Mouse (Mus musculus) stomach, embryonic 15.5 days (tissue): ENCODE results near the gene Sftpd. TPM values are rescaled to one million over a fixed set of nuclear protein-coding genes. Genes with fewer than 3 reads are reported as not detected.

Experiments
- ATAC-seq: fragments of 200-750 bp; cut with Nextera tagmentation; 2 replicates; pipeline ENCODE4 v1.8.0; 2017; ENCODE audit warnings: low read depth, moderate number of reproducible peaks, moderate TSS enrichment; ENCODE audit not compliant: insufficient read depth, low FRiP score
- H3K27ac ChIP-seq: fragments of 300-500 bp; sonication (generic); 2 replicates; pipeline ENCODE4 v1.5.1; 2015; ENCODE audit warnings: mild to moderate bottlenecking, inconsistent platforms
- H3K27me3 ChIP-seq: fragments of 300-500 bp; sonication (generic); replicated peaks from 2 replicates; pipeline ENCODE4 v1.6.1; 2015; ENCODE audit warnings: inconsistent platforms
- H3K36me3 ChIP-seq: fragments of 300-500 bp; sonication (generic); 2 replicates; pipeline ENCODE4 v1.6.1; 2015; ENCODE audit warnings: inconsistent platforms
- H3K4me1 ChIP-seq: fragments of 300-500 bp; sonication (generic); 2 replicates; pipeline ENCODE4 v1.6.1; 2015; ENCODE audit warnings: inconsistent platforms
- H3K4me2 ChIP-seq: fragments of 300-500 bp; sonication (generic); 2 replicates; pipeline ENCODE4 v1.6.1; 2015; ENCODE audit warnings: mild to moderate bottlenecking, inconsistent platforms
- H3K4me3 ChIP-seq: fragments of 300-500 bp; sonication (generic); replicated peaks from 2 replicates; pipeline ENCODE4 v1.5.1; 2015; ENCODE audit warnings: inconsistent platforms
- H3K9ac ChIP-seq: fragments of 300-500 bp; sonication (generic); 2 replicates; pipeline ENCODE4 v1.6.1; 2015; ENCODE audit warnings: inconsistent platforms
- H3K9me3 ChIP-seq: fragments of 300-500 bp; sonication (generic); 2 replicates; pipeline ENCODE4 v1.6.1; 2016; ENCODE audit warnings: inconsistent platforms
- WGBS: fragments of 180-500 bp; shearing (Covaris S2); methylation state at CpG from one replicate; pipeline ENCODE4 v1.1.7; 2015; 5-methylcytosine and 5-hydroxymethylcytosine counted together
- polyA plus RNA-seq: library from polyadenylated mRNA; unstranded; fragments of >200 nt; fragmentation: Nextera tagmentation; extraction: Ambion mirVana; gene quantifications from 2 replicates; pipeline ENCODE4 v1.2.1, GENCODE M21; 2015

Gene Sftpd
- polyA plus RNA-seq, 1 experiment from 2014 or later, result 0.12 TPM

GRCm38 (mm10) chr14:41146922-41147321 lies 38.0 kb downstream of the Sftpd start:
- H3K4me3 ChIP-seq, result no peak overlapping the region
- H3K9ac ChIP-seq, result no peak overlapping the region
- no peak overlapping the region for H3K27ac ChIP-seq
- no peaks in the 10 kb centered on the region for H3K27me3 ChIP-seq
- no peak overlapping the region for H3K4me2 ChIP-seq
- H3K9me3 ChIP-seq, result no peaks in the 10 kb centered on the region
- ATAC-seq, result no peak
- 77% methylated on average over 3 of the region's 3 CpGs for WGBS
- no peaks in the 10 kb centered on the region for H3K36me3 ChIP-seq
- H3K4me1 ChIP-seq, result no peaks in the 10 kb centered on the region

- Histone ChIP-seq H3K27ac (no peak overlapping the region), H3K9me3 (no peaks in the 10 kb centered on the region), H3K4me1 (no peaks in the 10 kb centered on the region), H3K4me2 (no peak overlapping the region), H3K4me3 (no peak overlapping the region), H3K9ac (no peak overlapping the region), H3K36me3 (no peaks in the 10 kb centered on the region), H3K27me3 (no peaks in the 10 kb centered on the region)
- no peak for ATAC-seq
- WGBS, result 45% methylated on average over 6 of the region's 6 CpGs
These were observed 38.9 kb downstream of the Sftpd start for GRCm38 (mm10) chr14:41146035-41146434.

- WGBS, result 90% methylated on average over 1 of the region's 1 CpGs
- H3K36me3 ChIP-seq, result no peaks in the 10 kb centered on the region
- H3K4me3 ChIP-seq, result no peak overlapping the region
- no peak overlapping the region for H3K4me2 ChIP-seq
- no peaks in the 10 kb centered on the region for H3K9me3 ChIP-seq
- no peak for ATAC-seq
- H3K27ac ChIP-seq, result no peak overlapping the region
- no peak overlapping the region for H3K9ac ChIP-seq
- no peaks in the 10 kb centered on the region for H3K4me1 ChIP-seq
- H3K27me3 ChIP-seq, result no peaks in the 10 kb centered on the region
These were observed 44.3 kb downstream of the Sftpd start for GRCm38 (mm10) chr14:41140686-41141085.

GRCm38 (mm10) chr14:41137006-41137405 lies 47.9 kb downstream of the Sftpd start:
- H3K4me2 ChIP-seq, result no peak overlapping the region
- no peaks in the 10 kb centered on the region for H3K9me3 ChIP-seq
- H3K27me3 ChIP-seq, result no peaks in the 10 kb centered on the region
- H3K27ac ChIP-seq, result no peak overlapping the region
- no peak overlapping the region for H3K9ac ChIP-seq
- no peaks in the 10 kb centered on the region for H3K4me1 ChIP-seq
- no peak overlapping the region for H3K4me3 ChIP-seq
- no peak for ATAC-seq
- no peaks in the 10 kb centered on the region for H3K36me3 ChIP-seq

- Histone ChIP-seq H3K36me3 (no peaks in the 10 kb centered on the region), H3K27me3 (no peaks in the 10 kb centered on the region), H3K4me1 (no peaks in the 10 kb centered on the region), H3K9me3 (no peaks in the 10 kb centered on the region), H3K27ac (no peak within 1 kb of the TSS), H3K4me2 (no peak within 1 kb of the TSS), H3K4me3 (no peak within 1 kb of the TSS), H3K9ac (no peak within 1 kb of the TSS)
- no peak for ATAC-seq
- WGBS, result 65% methylated on average over 7 of the region's 7 CpGs
These were observed 53.4 kb downstream of the Sftpd start, which contains the start of gene Sftpa1 for GRCm38 (mm10) chr14:41131540-41131939. TSS of gene Sftpa1 (plus strand) at chr14:41131782.

GRCm38 (mm10) chr14:41127997-41128396 lies 57.0 kb downstream of the Sftpd start:
- no peaks in the 10 kb centered on the region for H3K36me3 ChIP-seq
- no peak overlapping the region for H3K9ac ChIP-seq
- no peaks in the 10 kb centered on the region for H3K27me3 ChIP-seq
- H3K4me1 ChIP-seq, result no peaks in the 10 kb centered on the region
- no peak overlapping the region for H3K4me3 ChIP-seq
- WGBS, result 20% methylated on average over 4 of the region's 4 CpGs
- ATAC-seq, result no peak
- H3K9me3 ChIP-seq, result no peaks in the 10 kb centered on the region
- no peak overlapping the region for H3K27ac ChIP-seq
- H3K4me2 ChIP-seq, result no peak overlapping the region

GRCm38 (mm10) chr14:41124683-41125082 lies 60.3 kb downstream of the Sftpd start:
- H3K27ac ChIP-seq, result no peak overlapping the region
- H3K27me3 ChIP-seq, result no peaks in the 10 kb centered on the region
- WGBS, result 82% methylated on average over 5 of the region's 5 CpGs
- no peak overlapping the region for H3K4me2 ChIP-seq
- no peaks in the 10 kb centered on the region for H3K36me3 ChIP-seq
- H3K9me3 ChIP-seq, result no peaks in the 10 kb centered on the region
- no peaks in the 10 kb centered on the region for H3K4me1 ChIP-seq
- H3K9ac ChIP-seq, result no peak overlapping the region
- ATAC-seq, result no peak
- H3K4me3 ChIP-seq, result no peak overlapping the region

Other genes starting within 250 kb of the Sftpd start
- 67.5 and 72.3 TPM in 2 replicates for gene Tspan14, start 218.3 kb downstream of the Sftpd start, polyA plus RNA-seq
- gene Fam213a, start 171.4 kb downstream of the Sftpd start, polyA plus RNA-seq, result 40.2 and 43.5 TPM in 2 replicates
- not detected in 2 replicates for gene Dydc2, start 115.9 kb downstream of the Sftpd start, polyA plus RNA-seq
- not detected in 2 replicates for gene Dydc1, start 112.2 kb downstream of the Sftpd start, polyA plus RNA-seq
- gene Mat1a, start 80.1 kb downstream of the Sftpd start, polyA plus RNA-seq, result 8.6 and 12.3 TPM in 2 replicates
- gene Sftpa1, start 53.4 kb downstream of the Sftpd start, polyA plus RNA-seq, result not detected in 2 replicates
- gene Mbl1, start 33.7 kb downstream of the Sftpd start, polyA plus RNA-seq, result 0.83 and 2.7 TPM in 2 replicates
- gene Gm2832, start 93.7 kb upstream of the Sftpd start, polyA plus RNA-seq, result 0.12 and 0.23 TPM in 2 replicates
- gene Gm5798, start 163.5 kb upstream of the Sftpd start, polyA plus RNA-seq, result not detected in 2 replicates
- gene Gm7945, start 201.2 kb upstream of the Sftpd start, polyA plus RNA-seq, result not detected in 2 replicates
- gene Gm6482, start 223.1 kb upstream of the Sftpd start, polyA plus RNA-seq, result not detected in 2 replicates